Mouse (Mus musculus): ENCODE data around the gene Upf3b. TPM values are rescaled to one million over a fixed set of nuclear protein-coding genes. Genes with fewer than 3 reads are reported as not detected.
A peak's percentile ranks its signal among the peaks of the same experiment; 100 is the strongest.

Upf3b gene
- polyA plus RNA-seq, 1 experiment from 2014 or later: 19.0 TPM

DNA sequence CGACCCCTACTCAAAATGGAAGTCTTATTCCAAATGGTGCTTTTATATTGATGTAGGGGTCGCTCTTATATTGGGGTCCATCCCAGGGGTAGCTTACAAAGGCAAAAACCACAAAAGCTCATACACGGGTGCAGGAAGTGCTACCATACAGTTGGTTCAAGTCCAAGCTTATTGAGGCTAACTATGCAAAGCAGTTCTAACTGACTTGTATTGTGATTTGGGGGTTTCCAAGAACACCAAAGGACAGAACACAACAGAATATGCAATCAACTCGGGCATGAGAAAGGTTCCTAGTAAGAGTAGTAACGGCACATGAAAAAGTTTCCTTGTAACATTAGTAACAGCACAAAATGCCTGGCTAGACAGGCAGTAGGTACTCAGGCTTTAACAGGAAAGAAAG, 10.1 kb upstream of the Upf3b start:
- Histone ChIP-seq H3K4me2 (no peak overlapping the region), H3K9ac (no peak overlapping the region), H3K27me3 (ENCODE audit: insufficient read depth, low read length) (no peaks in the 10 kb centered on the region), H3K4me3 (ENCODE audit: low read depth, low read length) (no peak overlapping the region), H3K36me3 (ENCODE audit: insufficient read depth) (no peaks in the 10 kb centered on the region), H3K27ac (ENCODE audit: low read depth) (no peak overlapping the region), H3K4me1 (ENCODE audit: insufficient read depth) (no peaks in the 10 kb centered on the region), H3K9me3 (ENCODE audit: low read depth, low read length) (no peaks in the 10 kb centered on the region)
- no peak for ATAC-seq (ENCODE audit: insufficient read depth)
- DNase-seq: no peak
- 63% methylated on average over 5 of the region's 5 CpGs for WGBS
- no peak for TF ChIP-seq CTCF (IDR thresholded peaks at IDR 0.05; ENCODE audit: low read depth)

DNA sequence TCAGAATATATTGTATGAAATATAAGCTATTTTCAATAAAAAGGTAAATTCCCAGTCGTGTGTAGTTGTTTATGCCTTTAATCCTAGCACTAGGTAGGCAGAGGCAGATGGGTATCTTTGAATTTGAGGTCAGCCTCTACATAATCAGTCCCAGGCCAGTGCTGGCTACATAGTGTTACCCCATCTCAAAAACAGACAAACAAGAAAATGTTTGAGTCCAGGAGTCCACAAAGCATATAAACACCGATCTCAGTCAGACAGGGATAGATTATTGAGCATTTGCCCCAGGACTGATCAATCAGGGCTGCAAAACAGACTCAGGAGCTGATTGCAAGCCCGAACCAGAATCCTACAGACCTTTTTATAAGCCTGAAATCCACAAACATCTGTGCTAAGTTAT, 9.5 kb upstream of the Upf3b start:
- no peaks in the 10 kb centered on the region for H3K36me3 ChIP-seq (ENCODE audit: insufficient read depth)
- no peaks in the 10 kb centered on the region for H3K9me3 ChIP-seq (ENCODE audit: low read depth, low read length)
- DNase-seq: no peak
- H3K9ac ChIP-seq: no peak overlapping the region
- no peak overlapping the region for H3K4me2 ChIP-seq
- no peaks in the 10 kb centered on the region for H3K4me1 ChIP-seq (ENCODE audit: insufficient read depth)
- no peak overlapping the region for H3K4me3 ChIP-seq (ENCODE audit: low read depth, low read length)
- 52% methylated on average over 3 of the region's 3 CpGs for WGBS
- no peak for ATAC-seq (ENCODE audit: insufficient read depth)
- H3K27me3 ChIP-seq (ENCODE audit: insufficient read depth, low read length): no peaks in the 10 kb centered on the region
- no peak overlapping the region for H3K27ac ChIP-seq (ENCODE audit: low read depth)
- no peak for TF ChIP-seq CTCF (IDR thresholded peaks at IDR 0.05; ENCODE audit: low read depth)

DNA sequence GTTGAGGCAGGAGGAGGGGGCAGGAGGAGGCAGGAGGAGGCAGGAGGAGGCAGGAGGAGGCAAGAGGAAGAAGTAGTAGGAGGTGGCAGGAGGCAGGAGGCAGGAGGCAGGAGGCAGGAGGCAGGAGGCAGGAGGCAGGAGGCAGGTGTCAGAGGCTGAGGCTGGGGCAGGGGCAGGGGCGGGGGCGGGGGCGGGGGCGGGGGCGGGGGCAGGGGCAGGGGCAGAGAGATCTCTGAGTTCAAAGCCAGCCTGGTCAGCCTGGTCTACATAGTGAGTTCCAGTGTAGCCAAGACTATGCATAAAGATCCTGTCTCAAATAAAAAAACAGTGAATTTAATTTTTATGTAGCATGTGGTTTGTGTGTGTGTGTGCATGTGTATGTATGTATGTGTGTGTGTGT, 7.0 kb upstream of the Upf3b start:
- Histone ChIP-seq H3K4me1 (ENCODE audit: insufficient read depth) (no peaks in the 10 kb centered on the region), H3K4me3 (ENCODE audit: low read depth, low read length) (no peak overlapping the region), H3K27me3 (ENCODE audit: insufficient read depth, low read length) (no peaks in the 10 kb centered on the region), H3K9ac (no peak overlapping the region), H3K4me2 (no peak overlapping the region), H3K27ac (ENCODE audit: low read depth) (no peak overlapping the region), H3K9me3 (ENCODE audit: low read depth, low read length) (no peaks in the 10 kb centered on the region), H3K36me3 (ENCODE audit: insufficient read depth) (no peaks in the 10 kb centered on the region)
- no peak for TF ChIP-seq CTCF (IDR thresholded peaks at IDR 0.05; ENCODE audit: low read depth)
- ATAC-seq (ENCODE audit: insufficient read depth) (no peak), DNase-seq (no peak)
- WGBS: no CpG with 5 or more reads among the region's 5 CpGs

DNA sequence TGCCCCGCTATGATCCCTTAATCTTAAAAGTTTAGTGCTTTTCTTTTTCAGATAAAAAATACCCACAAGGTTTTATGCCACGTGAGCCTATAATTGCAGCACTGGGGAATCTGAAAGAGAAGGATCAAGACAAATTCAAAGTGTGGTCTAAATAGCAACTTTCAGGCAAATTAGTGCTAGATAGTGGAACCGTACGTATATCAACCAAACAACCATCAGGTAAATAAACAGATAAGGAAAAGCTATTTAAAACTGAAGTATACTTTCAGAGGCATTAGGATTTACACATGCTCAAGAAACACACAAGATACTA, 715 bp upstream of the Upf3b start:
- Histone ChIP-seq H3K36me3 (ENCODE audit: insufficient read depth) (peaks cover 4% of the 10 kb centered on the region; the same call in 1 of the 2 replicates), H3K4me1 (ENCODE audit: insufficient read depth) (no peaks in the 10 kb centered on the region), H3K27ac (ENCODE audit: low read depth) (no peak overlapping the region), H3K9ac (no peak overlapping the region), H3K4me2 (no peak overlapping the region), H3K4me3 (ENCODE audit: low read depth, low read length) (no peak overlapping the region), H3K9me3 (ENCODE audit: low read depth, low read length) (no peaks in the 10 kb centered on the region), H3K27me3 (ENCODE audit: insufficient read depth, low read length) (no peaks in the 10 kb centered on the region)
- WGBS: 71% methylated on average over 4 of the region's 4 CpGs
- DNase-seq (no peak), ATAC-seq (ENCODE audit: insufficient read depth) (no peak)
- TF ChIP-seq CTCF (IDR thresholded peaks at IDR 0.05; ENCODE audit: low read depth): no peak

DNA sequence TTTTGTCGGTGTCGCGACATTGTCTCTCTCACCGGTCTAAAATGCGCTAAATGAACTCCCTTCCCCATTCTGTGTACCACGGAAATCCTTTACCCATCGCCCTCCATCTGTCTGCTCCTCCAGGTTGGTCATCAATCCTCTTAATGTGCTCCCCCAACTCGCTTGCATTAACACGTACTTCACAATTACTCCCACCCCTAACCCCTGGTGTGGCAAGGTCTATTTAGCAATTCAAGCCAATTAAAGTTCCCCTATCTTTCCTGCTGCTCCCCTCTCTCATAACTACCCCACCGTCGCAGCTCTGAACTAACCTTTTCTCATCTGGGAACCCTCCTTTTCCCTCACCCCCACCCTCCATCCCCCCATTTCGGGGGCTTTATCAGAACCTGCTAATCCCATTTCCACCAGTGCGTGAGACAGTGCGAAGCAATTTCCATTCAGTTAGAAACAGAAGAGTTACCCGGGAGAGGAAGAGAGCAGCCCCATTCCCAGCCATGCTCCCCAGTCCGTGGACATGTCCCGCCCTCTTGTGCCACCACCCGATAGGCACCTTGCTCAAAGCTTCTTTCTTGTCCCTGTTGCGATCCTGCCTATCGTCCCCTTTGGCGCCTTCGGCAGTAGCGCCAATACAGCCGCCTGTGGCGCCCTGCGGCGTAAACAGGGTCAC, 463 bp downstream of the Upf3b start:
- DNase-seq: no peak
- no peaks in the 10 kb centered on the region for H3K27me3 ChIP-seq (ENCODE audit: insufficient read depth, low read length)
- peaks cover 4% of the 10 kb centered on the region; the same call in 1 of the 2 replicates for H3K36me3 ChIP-seq (ENCODE audit: insufficient read depth)
- H3K4me3 ChIP-seq (ENCODE audit: low read depth, low read length): peak overlapping the region; percentile 53
- peak; percentile 84 for ATAC-seq (ENCODE audit: insufficient read depth)
- peak overlapping the region; percentile 79; the same call in 1 of the 2 replicates for H3K27ac ChIP-seq (ENCODE audit: low read depth)
- TF ChIP-seq CTCF (IDR thresholded peaks at IDR 0.05; ENCODE audit: low read depth): no peak
- peak overlapping the region; percentile 61 for H3K9ac ChIP-seq
- WGBS: 8% methylated on average over 27 of the region's 27 CpGs
- no peaks in the 10 kb centered on the region for H3K9me3 ChIP-seq (ENCODE audit: low read depth, low read length)
- H3K4me2 ChIP-seq: peak overlapping the region; percentile 68
- no peaks in the 10 kb centered on the region for H3K4me1 ChIP-seq (ENCODE audit: insufficient read depth)

DNA sequence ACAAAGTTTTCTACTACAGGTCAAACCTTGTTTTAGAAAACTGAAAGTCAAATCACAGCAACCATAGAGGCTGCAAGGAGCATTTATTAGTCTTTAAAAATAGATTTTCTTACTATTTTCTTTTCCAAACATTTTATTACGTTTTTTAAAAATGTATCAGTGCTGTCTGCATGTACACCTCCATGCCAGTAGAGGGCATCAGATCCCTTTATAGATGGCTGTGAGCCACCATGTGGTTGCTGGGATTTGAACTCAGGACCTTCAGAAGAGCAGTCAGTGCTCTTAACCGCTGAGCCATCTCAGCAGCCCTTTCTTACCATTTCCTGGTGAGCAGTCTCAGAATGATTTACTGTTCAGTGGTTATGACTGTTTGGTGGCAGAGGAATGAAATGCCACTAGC, 6.3 kb downstream of the Upf3b start:
- Histone ChIP-seq H3K9me3 (ENCODE audit: low read depth, low read length) (peaks cover 3% of the 10 kb centered on the region; the same call in 1 of the 2 replicates), H3K36me3 (ENCODE audit: insufficient read depth) (peaks cover 22% of the 10 kb centered on the region; the same call in 1 of the 2 replicates), H3K27me3 (ENCODE audit: insufficient read depth, low read length) (no peaks in the 10 kb centered on the region), H3K9ac (no peak overlapping the region), H3K27ac (ENCODE audit: low read depth) (no peak overlapping the region), H3K4me1 (ENCODE audit: insufficient read depth) (no peaks in the 10 kb centered on the region), H3K4me2 (no peak overlapping the region), H3K4me3 (ENCODE audit: low read depth, low read length) (no peak overlapping the region)
- DNase-seq (no peak), ATAC-seq (ENCODE audit: insufficient read depth) (no peak)
- peak; percentile 33; the same call in 1 of the 2 replicates for TF ChIP-seq CTCF (IDR thresholded peaks at IDR 0.05; ENCODE audit: low read depth)
- WGBS: 83% methylated on average over 2 of the region's 2 CpGs

DNA sequence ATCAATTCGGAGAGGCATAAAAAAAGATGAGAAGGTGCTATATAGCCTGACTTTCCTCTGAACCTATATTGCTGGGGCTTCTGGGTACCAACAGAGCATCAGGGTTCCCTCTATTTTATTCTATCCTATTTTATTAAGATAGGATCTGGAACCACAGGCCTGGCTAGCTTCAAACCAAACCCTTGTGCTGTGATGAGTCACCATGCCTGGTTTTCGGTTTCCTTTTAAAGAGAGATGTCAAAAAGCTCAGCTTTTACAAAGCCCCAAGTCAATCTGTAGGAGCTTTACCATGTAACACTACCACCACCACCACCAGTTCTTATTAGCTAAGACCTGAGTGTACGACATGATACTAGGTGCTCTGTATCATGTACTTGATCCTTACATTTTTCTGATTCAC, 11.4 kb downstream of the Upf3b start:
- 92% methylated on average over 3 of the region's 3 CpGs for WGBS
- H3K36me3 ChIP-seq (ENCODE audit: insufficient read depth): peaks cover 35% of the 10 kb centered on the region; the same call in 1 of the 2 replicates
- TF ChIP-seq CTCF (IDR thresholded peaks at IDR 0.05; ENCODE audit: low read depth): no peak
- no peaks in the 10 kb centered on the region for H3K9me3 ChIP-seq (ENCODE audit: low read depth, low read length)
- DNase-seq (no peak), ATAC-seq (ENCODE audit: insufficient read depth) (no peak)
- no peaks in the 10 kb centered on the region for H3K27me3 ChIP-seq (ENCODE audit: insufficient read depth, low read length)
- H3K27ac ChIP-seq (ENCODE audit: low read depth): no peak overlapping the region
- H3K4me1 ChIP-seq (ENCODE audit: insufficient read depth): no peaks in the 10 kb centered on the region
- no peak overlapping the region for H3K4me2 ChIP-seq
- no peak overlapping the region for H3K4me3 ChIP-seq (ENCODE audit: low read depth, low read length)
- no peak overlapping the region for H3K9ac ChIP-seq

Measured in lung, embryonic 14.5 days (tissue).